Mouse (Mus musculus): ENCODE measurements around the gene Naa25. TPM values are rescaled to one million over a fixed set of nuclear protein-coding genes. Genes with fewer than 3 reads are reported as not detected.

Gene Naa25
- total RNA-seq, 2 experiments from 2014 or later: 42.9 to 43.3 TPM

GRCm38 (mm10) chr5:121443548-121443947 lies 45.8 kb downstream of the Naa25 start:
- Histone ChIP-seq H3K4me3 (no peak overlapping the region), H3K27ac (no peak overlapping the region)
- TF ChIP-seq CTCF (IDR thresholded peaks at IDR 0.05): peak; percentile 53
- intact Hi-C loops (cut with DNase I): no loop called here
- no peak for DNase-seq (ENCODE audit: extremely low spot score in 1 of 2, low spot score in 2 of 2)

DNA sequence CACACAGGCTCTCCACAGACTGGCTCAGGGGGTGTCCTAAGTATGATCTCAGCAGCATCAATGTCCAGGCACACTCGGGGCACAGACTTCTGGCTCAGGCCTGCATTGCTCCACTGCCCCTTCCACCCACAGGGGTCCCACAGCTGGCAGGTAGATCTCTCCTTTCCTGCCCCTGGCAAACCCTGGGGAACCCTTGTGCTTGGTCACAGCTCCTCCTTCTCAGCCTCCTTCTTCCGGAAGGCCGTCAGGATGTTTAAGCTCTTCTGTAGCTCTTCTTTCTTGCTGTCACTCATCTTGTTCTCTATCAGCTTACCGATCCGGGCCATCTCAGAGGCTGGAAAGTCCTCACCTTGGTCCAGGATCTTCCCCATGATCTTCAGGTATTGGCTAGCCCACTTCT lies 47.1 kb downstream of the Naa25 start:
- intact Hi-C loops (cut with DNase I): no loop called here

DNA sequence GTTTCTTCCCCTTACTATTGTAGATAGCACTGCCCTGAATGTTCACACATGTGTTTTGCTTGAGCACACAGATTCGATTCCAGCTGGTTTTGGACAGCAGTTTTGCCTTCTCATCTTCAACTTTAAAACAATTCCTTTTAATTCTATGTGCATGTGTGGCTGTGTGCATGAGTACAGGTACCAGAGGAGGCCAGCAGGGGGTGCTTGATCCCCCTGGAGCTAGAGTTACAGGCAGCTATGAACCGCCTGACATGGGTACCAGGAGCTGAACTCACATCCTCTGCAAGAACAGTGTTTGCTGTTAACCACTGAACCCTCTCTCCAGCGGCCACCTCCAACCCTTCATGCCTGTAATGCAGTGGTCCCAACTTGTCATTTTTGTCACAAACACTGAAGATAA lies 50.7 kb downstream of the Naa25 start:
- Histone ChIP-seq H3K4me3 (no peak overlapping the region), H3K27ac (no peak overlapping the region)
- intact Hi-C loops (cut with DNase I): no loop called here
- TF ChIP-seq CTCF (IDR thresholded peaks at IDR 0.05): peak; percentile 45
- no peak for DNase-seq (ENCODE audit: extremely low spot score in 1 of 2, low spot score in 2 of 2)

More for the DNA sequence above, 47.1 kb downstream of the Naa25 start:
- no peak for DNase-seq (ENCODE audit: extremely low spot score in 1 of 2, low spot score in 2 of 2)
- Histone ChIP-seq H3K4me3 (no peak overlapping the region), H3K27ac (no peak overlapping the region)
- TF ChIP-seq CTCF (IDR thresholded peaks at IDR 0.05): no peak

DNA sequence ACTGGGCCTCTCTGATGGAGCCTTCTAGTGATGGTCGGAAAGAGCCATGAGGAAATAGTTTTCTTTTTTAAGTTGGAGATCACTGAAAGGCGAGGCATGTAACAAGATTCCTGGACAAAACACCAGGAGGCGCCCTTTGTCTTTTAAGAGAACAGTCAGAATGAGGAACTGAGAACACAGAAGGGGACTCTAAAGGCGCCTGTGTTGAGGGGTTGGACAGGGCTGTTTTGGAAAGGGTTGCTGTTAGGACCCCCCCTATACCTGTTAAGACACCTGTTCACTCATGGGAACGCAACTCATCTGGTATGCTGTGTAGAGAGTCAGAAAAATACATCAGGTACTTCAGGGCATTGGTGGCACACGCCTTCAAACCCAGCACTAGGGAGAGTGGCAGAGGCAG lies 52.2 kb downstream of the Naa25 start:
- intact Hi-C loops (cut with DNase I): no loop called here
- peak; percentile 48 for TF ChIP-seq CTCF (IDR thresholded peaks at IDR 0.05)
- H3K4me3 ChIP-seq: no peak overlapping the region
- peak in 1 of 2 experiments; percentile 39 for DNase-seq (ENCODE audit: extremely low spot score in 1 of 2, low spot score in 2 of 2)
- no peak overlapping the region for H3K27ac ChIP-seq

- Histone ChIP-seq H3K27ac (no peak overlapping the region), H3K4me3 (peak overlapping the region; percentile 67; the same call in 1 of the 2 replicates)
- DNase-seq (ENCODE audit: extremely low spot score in 1 of 2, low spot score in 2 of 2): no peak
- no peak for TF ChIP-seq CTCF (IDR thresholded peaks at IDR 0.05)
- intact Hi-C loops (cut with DNase I): no loop called here
These were observed 52.7 kb downstream of the Naa25 start for GRCm38 (mm10) chr5:121450476-121450875.

DNA sequence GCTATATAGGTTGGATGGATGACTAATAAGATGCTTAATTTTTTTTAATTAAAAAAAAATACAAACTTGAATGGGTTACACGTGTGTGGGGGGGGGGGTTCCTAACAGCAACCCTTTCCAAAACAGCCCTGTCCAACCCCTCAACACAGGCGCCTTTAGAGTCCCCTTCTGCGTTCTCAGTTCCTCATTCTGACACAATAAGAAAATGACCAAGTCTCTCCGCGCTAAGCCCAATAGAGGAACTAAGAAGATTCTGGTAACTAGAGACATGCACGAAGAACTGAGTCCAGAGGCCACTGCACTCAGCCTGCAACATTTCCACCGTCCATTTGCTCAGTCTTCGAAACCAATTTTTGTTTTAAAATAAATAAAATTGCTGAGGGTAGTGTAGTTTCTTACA lies 53.5 kb downstream of the Naa25 start:
- H3K27ac ChIP-seq: peak overlapping the region; percentile 96
- TF ChIP-seq CTCF (IDR thresholded peaks at IDR 0.05): no peak
- peak overlapping the region; percentile 67 for H3K4me3 ChIP-seq
- DNase-seq (ENCODE audit: extremely low spot score in 1 of 2, low spot score in 2 of 2): no peak
- intact Hi-C loops (cut with DNase I): no loop called here

DNA sequence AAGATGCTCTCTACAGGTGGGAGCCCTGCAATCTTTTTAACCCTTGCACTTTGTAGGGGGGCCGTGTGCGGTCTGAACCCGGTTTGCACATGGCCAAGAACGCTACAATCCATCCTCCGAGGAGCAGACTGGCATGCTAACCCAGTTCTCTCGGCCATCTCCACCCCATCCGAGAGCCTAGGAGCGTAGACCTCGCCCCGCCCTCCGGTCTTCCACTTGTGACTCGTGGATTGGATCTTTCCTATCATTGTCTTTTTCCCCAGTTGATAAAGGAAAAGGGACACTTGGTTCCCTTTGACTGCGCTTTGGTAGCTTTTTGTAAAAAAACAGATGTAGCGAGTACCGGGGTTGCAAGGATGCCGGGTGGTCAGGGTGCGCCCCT lies 53.9 kb downstream of the Naa25 start, which contains the start of gene Tmem116:
Tmem116 (plus strand) TSS at position 250 of the 382 bp plus-strand sequence.
- TF ChIP-seq CTCF (IDR thresholded peaks at IDR 0.05): no peak
- Histone ChIP-seq H3K27ac (peak within 1 kb of the TSS; percentile 99), H3K4me3 (peak within 1 kb of the TSS; percentile 67)
- intact Hi-C loops (cut with DNase I): no loop called here
- DNase-seq (ENCODE audit: extremely low spot score in 1 of 2, low spot score in 2 of 2): no peak

DNA sequence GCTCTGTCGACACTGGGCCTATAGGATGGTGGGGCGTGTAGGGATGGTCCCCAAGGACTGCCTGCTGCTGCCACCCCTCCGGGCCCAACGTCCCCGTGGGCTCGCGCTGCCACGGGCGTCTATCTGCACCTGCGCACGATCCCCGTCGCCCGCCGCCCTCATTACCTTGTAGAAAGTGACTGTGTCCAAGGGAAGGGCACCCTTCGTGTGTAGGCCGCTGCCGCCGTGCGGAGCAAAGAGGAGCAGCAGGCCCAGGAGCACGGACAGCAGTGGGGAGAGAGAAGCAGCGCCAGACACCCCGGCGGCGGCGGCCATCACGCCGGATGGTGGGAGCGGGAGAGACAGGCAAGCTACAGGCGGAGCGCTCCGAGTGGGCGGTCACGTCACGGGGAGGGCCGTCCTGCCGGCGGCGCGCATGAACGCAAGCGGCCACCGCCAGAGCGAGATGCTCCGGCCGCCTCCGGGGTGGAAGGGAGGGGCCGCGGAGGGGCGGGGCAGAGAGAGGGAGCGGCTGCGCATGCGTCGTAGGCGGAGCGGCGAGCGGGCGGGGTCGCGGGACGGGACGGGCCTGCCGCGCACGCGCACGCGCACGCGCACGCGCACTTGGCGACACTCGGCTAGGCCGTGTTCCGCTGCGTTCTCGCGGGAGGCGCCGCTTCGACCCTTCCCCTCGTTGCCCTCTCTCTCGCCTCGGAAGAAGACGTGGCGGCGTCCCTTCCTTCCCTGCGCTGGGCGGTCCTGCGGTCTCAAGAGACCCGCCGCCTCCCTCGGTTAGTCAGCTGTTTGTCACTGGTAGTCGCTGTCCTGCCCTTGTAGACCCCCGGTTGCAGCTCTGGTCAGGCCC lies 54.5 kb downstream of the Naa25 start, which contains the start of gene Erp29:
Erp29 (minus strand) TSS at position 481 of the 844 bp plus-strand sequence.
- Histone ChIP-seq H3K4me3 (peak within 1 kb of the TSS; percentile 67), H3K27ac (peak within 1 kb of the TSS; percentile 99)
- DNase-seq (ENCODE audit: extremely low spot score in 1 of 2, low spot score in 2 of 2): peak; percentile 99
- intact Hi-C loops (cut with DNase I): no loop called here
- peak; percentile 10; the same call in 1 of the 2 replicates for TF ChIP-seq CTCF (IDR thresholded peaks at IDR 0.05)

- DNase-seq (ENCODE audit: extremely low spot score in 1 of 2, low spot score in 2 of 2): no peak
- Histone ChIP-seq H3K4me3 (peak overlapping the region; percentile 67), H3K27ac (peak overlapping the region; percentile 99)
- intact Hi-C loops (cut with DNase I): no loop called here
- no peak for TF ChIP-seq CTCF (IDR thresholded peaks at IDR 0.05)
These were observed 55.2 kb downstream of the Naa25 start for GRCm38 (mm10) chr5:121452906-121453305.

DNA sequence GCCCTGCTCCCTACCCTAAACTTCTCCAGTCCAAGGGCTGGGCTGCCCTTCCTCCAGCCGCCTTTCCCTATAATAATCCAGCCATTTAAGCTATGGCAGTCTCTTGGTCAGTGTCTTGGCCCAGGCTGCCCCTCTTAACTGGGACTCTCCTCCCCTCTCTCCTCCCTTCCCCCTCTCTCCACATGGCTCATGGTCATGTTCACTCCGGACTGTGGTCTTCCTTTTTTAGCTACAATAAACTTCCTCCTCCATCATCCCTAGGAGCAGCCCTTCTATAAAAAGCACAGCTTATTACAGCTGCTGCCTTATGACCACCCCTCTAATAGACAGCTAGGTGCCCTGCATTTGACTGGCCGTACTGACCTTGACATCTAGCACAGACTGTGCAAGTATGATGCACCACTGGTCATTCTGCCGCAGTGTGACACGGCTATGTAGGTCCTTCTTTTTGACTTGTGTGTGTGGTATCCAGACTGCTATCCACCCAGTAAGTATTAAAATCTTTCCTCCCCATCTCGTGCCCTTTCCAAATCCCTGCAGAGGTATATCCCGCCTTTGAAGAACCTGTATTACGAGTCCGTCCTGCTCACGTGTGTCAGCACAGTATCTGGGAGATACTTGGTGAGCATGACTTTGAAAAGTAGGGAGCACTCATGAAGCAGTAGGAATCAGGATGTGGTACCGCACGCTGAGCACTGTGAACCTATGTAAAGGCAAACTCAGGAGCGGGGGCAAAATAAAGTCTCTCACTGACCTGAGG lies 56.2 kb downstream of the Naa25 start:
- Histone ChIP-seq H3K27ac (no peak overlapping the region), H3K4me3 (no peak overlapping the region)
- intact Hi-C loops (cut with DNase I): no loop called here
- no peak for DNase-seq (ENCODE audit: extremely low spot score in 1 of 2, low spot score in 2 of 2)
- TF ChIP-seq CTCF (IDR thresholded peaks at IDR 0.05): no peak

DNA sequence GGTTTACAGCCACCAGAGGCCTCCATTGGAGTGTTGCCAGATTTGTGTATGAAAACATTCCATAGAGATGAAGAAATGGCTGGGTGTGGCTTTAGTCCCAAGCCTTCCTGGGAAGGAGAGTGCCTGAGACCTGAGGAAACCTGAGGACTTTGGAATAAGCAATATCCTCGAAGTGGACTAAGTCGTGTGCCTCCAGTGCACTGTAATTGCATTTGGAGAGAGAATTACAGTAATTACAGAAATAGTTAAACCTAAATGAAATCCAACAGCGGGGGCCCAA lies 56.7 kb downstream of the Naa25 start:
- no peak for DNase-seq (ENCODE audit: extremely low spot score in 1 of 2, low spot score in 2 of 2)
- no peak for TF ChIP-seq CTCF (IDR thresholded peaks at IDR 0.05)
- intact Hi-C loops (cut with DNase I): no loop called here
- Histone ChIP-seq H3K4me3 (no peak overlapping the region), H3K27ac (no peak overlapping the region)

GRCm38 (mm10) chr5:121455510-121456265 lies 58.0 kb downstream of the Naa25 start:
- intact Hi-C loops (cut with DNase I): no loop called here
- no peak overlapping the region for H3K27ac ChIP-seq
- H3K4me3 ChIP-seq: no peak overlapping the region
- no peak for TF ChIP-seq CTCF (IDR thresholded peaks at IDR 0.05)
- no peak for DNase-seq (ENCODE audit: extremely low spot score in 1 of 2, low spot score in 2 of 2)
